Mouse (Mus musculus) left cerebral cortex, adult 2 months (tissue): ENCODE measurements around the gene Scgb2b19. TPM values are rescaled to one million over a fixed set of nuclear protein-coding genes. Genes with fewer than 3 reads are reported as not detected.
"Not testable (repeated sequence)": the region's sequence is repeated elsewhere in the genome, so short reads cannot be mapped to it uniquely, and the experiment has no call there.

ENCODE experiments used
- DNase-seq, 2 experiments: peaks; one replicate each; pipeline ENCODE4 v3.0.0; 2021 to 2022; ENCODE audit warnings: low spot score in 2 of 2, mixed read lengths in 1 of 2; ENCODE audit errors: extremely low spot score in 1 of 2
- H3K27ac ChIP-seq: fragments of 200-600 bp; 2 replicates; pipeline ENCODE4 v1.8.1; 2022
- H3K4me3 ChIP-seq: fragments of 200-600 bp; 2 replicates; pipeline ENCODE4 v1.8.1; 2022
- intact Hi-C: fragments of 180-260 bp; cut with DNase I; formaldehyde crosslinking; loops from one replicate; pipeline ENCODE4 v1.15.1; 2025
- long read RNA-seq, 2 experiments: library from polyadenylated mRNA; stranded (forward); transcript quantifications; one replicate each; pipeline ENCODE4 v2.0.0; 2021; ENCODE audit warnings: borderline mapping rate in 2 of 2
- total RNA-seq, 2 experiments: library from RNA; stranded (reverse); gene quantifications; 2 replicates each; pipeline ENCODE4 v1.2.3; 2021

Gene Scgb2b19
- total RNA-seq = not detected
- long read RNA-seq, experiment 1 = 0 reads
- long read RNA-seq, experiment 2 = 0 reads

DNA sequence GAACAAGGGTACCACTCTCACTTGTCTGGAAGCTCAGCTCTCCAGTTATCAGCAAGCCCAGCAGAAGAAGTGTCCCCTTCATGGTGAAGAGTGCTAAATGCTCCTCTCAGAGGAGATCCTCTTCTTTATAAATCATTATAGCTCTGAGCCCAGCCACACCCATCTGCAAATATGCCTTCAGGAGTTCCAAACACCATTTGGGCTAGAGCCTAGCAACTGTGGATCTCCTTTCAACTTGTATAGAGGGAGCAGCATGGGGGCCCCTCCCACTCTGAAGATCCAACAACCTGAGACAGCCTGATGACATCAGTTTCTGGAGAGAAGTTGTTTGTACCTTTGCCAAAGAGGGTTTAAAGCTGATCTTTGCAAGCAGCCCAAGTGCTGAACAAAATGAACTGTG is at the start of gene Scgb2b19:
Gene Scgb2b19 (minus strand): TSS at position 101 of the 400 bp plus-strand sequence.
- DNase-seq, H3K27ac ChIP-seq, intact Hi-C loops, H3K4me3 ChIP-seq: not testable (repeated sequence)

DNA sequence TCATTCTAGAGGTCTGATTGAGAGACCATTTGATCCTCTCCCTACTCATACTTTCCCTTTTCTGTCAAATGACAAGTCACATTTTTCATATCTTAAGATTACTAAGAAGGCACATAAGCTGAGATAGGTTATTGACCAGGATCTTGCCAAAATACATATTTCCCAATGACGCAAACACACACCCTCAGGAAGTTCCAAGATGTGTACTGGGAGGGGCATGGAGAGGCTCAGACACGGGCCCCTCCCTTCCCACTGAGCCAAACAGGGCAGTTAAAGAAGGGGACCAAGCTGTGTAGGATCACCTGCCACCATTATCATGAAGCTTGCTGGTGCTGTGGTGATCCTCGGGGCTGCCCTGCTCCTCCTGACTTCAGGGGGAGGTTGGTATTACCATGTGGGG is 6.9 kb upstream of the Scgb2b19 start, which contains the start of gene Scgb1b19:
Gene Scgb1b19 (plus strand): TSS at position 301 of the 400 bp plus-strand sequence.
- intact Hi-C loops, DNase-seq, H3K27ac ChIP-seq, H3K4me3 ChIP-seq: not testable (repeated sequence)

Other genes starting within 250 kb of the Scgb2b19 start
- not detected for gene Scgb2b17, start 223.8 kb downstream of the Scgb2b19 start, total RNA-seq
- gene Scgb1b17, start 216.9 kb downstream of the Scgb2b19 start, total RNA-seq = not detected
- gene Scgb2b18, start 106.5 kb downstream of the Scgb2b19 start, total RNA-seq = not detected
- gene Scgb1b18, start 94.8 kb downstream of the Scgb2b19 start, total RNA-seq = not detected
- not detected for gene Scgb1b19, start 7.0 kb upstream of the Scgb2b19 start, total RNA-seq
- gene Scgb2b20, start 86.0 kb upstream of the Scgb2b19 start, total RNA-seq = not detected
- gene Scgb1b20, start 92.9 kb upstream of the Scgb2b19 start, total RNA-seq = not detected
- gene Scgb2b21, start 240.1 kb upstream of the Scgb2b19 start, total RNA-seq = not detected